21 mouse cellular contexts compared by ENCODE assay signal in the genomic region with DNA sequence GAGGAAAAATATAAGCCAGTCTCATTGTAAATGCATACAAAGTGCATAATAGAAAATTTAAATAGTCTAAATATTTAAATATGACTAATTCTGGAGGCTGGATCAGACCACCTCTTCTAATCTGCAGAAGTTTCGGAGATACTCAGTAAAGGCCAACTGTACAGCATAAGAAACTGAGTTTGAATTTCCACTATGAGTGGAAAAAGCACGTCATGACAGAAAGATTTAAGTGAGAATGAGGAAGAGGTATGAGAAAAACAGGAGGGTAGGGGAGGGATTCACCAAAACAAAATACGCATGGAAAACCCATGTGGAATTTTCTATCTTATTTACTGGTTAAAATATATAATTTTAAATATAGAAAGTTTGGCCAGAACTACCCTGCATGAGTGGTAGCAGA.
"Had no signal": no experiment of that assay in that cellular context is flagged by ENCODE, and none has a peak within 500 bp of the region (broad histone marks: within the 10 kb centered on the region; RNA-seq: fewer than 3 reads in every experiment).

No protein-coding gene starts in this region.

- H3K9me3 ChIP-seq: limb, embryonic 10.5 days; limb, embryonic 12.5 days; limb, embryonic 13.5 days; limb, embryonic 15.5 days; liver, embryonic 12.5 days; liver, embryonic 13.5 days; liver, embryonic 15.5 days; lung, embryonic 15.5 days; megakaryocyte, embryonic 14.5 days; midbrain, embryonic 10.5 days; midbrain, embryonic 12.5 days; midbrain, embryonic 13.5 days; midbrain, embryonic 15.5 days; neural tube, embryonic 12.5 days had no signal

- H3K36me3 ChIP-seq: limb, embryonic 10.5 days; limb, embryonic 12.5 days; limb, embryonic 13.5 days; limb, embryonic 15.5 days; liver, embryonic 12.5 days; liver, embryonic 13.5 days; liver, embryonic 15.5 days; lung, embryonic 15.5 days; midbrain, embryonic 10.5 days; midbrain, embryonic 12.5 days; midbrain, embryonic 13.5 days; midbrain, embryonic 15.5 days; neural tube, embryonic 12.5 days had no signal

- H3K27me3 ChIP-seq: limb, embryonic 12.5 days; limb, embryonic 13.5 days; limb, embryonic 15.5 days; liver, embryonic 12.5 days; liver, embryonic 13.5 days; liver, embryonic 15.5 days; lung, embryonic 15.5 days; megakaryocyte, embryonic 14.5 days; midbrain, embryonic 12.5 days; midbrain, embryonic 13.5 days; midbrain, embryonic 15.5 days; neural tube, embryonic 12.5 days had no signal

- H3K4me1 ChIP-seq: limb, embryonic 10.5 days; limb, embryonic 12.5 days; limb, embryonic 13.5 days; limb, embryonic 15.5 days; liver, embryonic 12.5 days; liver, embryonic 13.5 days; liver, embryonic 15.5 days; lung, embryonic 15.5 days; megakaryocyte, embryonic 14.5 days; midbrain, embryonic 10.5 days; midbrain, embryonic 12.5 days; midbrain, embryonic 13.5 days; midbrain, embryonic 15.5 days; neural tube, embryonic 12.5 days had no signal

- H3K27ac ChIP-seq: limb, embryonic 10.5 days; limb, embryonic 12.5 days; limb, embryonic 13.5 days; limb, embryonic 15.5 days; liver, embryonic 12.5 days; liver, embryonic 13.5 days; liver, embryonic 14.5 days; liver, embryonic 15.5 days; lung, embryonic 15.5 days; macrophage; midbrain, embryonic 10.5 days; midbrain, embryonic 12.5 days; midbrain, embryonic 13.5 days; midbrain, embryonic 15.5 days; neural tube, embryonic 12.5 days had no signal

- H3K9ac ChIP-seq: limb, embryonic 12.5 days; limb, embryonic 13.5 days; limb, embryonic 15.5 days; liver, embryonic 12.5 days; liver, embryonic 13.5 days; liver, embryonic 14.5 days; liver, embryonic 15.5 days; liver, postnatal 0 days; lung, embryonic 14.5 days; lung, embryonic 15.5 days; midbrain, embryonic 12.5 days; midbrain, embryonic 13.5 days; midbrain, embryonic 15.5 days; neural tube, embryonic 12.5 days had no signal

- H3K4me3 ChIP-seq: limb, embryonic 10.5 days; limb, embryonic 12.5 days; limb, embryonic 13.5 days; limb, embryonic 15.5 days; liver, embryonic 12.5 days; liver, embryonic 13.5 days; liver, embryonic 15.5 days; lung, embryonic 15.5 days; megakaryocyte, embryonic 14.5 days; midbrain, embryonic 10.5 days; midbrain, embryonic 12.5 days; midbrain, embryonic 13.5 days; midbrain, embryonic 15.5 days; myocyte; neural tube, embryonic 12.5 days had no signal

- H3K4me2 ChIP-seq: limb, embryonic 12.5 days; limb, embryonic 13.5 days; limb, embryonic 15.5 days; liver, embryonic 11.5 days; liver, embryonic 12.5 days; liver, embryonic 13.5 days; liver, embryonic 15.5 days; lung, embryonic 14.5 days; lung, embryonic 15.5 days; midbrain, embryonic 11.5 days; midbrain, embryonic 12.5 days; midbrain, embryonic 13.5 days; midbrain, embryonic 15.5 days; neural tube, embryonic 12.5 days had no signal
